Mouse (Mus musculus) ovary, adult 18-20 months (tissue): Measurements from ENCODE around the gene Slc50a1.

Experiments
- DNase-seq: peaks from one replicate; pipeline ENCODE4 v3.0.0; 2022; ENCODE audit warnings: low spot score, mixed read lengths

The Slc50a1 gene

DNA sequence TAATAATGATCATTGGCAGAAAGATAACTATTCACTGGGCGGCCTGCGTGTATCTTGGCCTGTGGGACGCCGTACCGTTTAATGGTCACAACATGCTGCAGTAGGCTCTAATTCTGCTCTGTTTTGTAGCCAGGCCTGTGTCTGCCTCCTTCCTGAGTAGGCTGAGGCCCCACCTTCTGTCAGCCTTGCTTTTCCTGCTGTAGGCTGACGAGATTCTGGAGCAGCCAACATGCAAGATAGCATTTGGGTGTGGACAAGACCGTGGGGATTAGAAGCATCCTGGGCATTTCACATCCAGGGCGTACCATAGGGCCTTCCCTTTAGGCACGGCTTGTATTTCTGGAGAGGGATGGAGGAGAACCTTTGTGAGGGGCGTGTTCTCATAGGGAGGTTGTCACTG is 8.0 kb downstream of the Slc50a1 start:
- no peak for DNase-seq

DNA sequence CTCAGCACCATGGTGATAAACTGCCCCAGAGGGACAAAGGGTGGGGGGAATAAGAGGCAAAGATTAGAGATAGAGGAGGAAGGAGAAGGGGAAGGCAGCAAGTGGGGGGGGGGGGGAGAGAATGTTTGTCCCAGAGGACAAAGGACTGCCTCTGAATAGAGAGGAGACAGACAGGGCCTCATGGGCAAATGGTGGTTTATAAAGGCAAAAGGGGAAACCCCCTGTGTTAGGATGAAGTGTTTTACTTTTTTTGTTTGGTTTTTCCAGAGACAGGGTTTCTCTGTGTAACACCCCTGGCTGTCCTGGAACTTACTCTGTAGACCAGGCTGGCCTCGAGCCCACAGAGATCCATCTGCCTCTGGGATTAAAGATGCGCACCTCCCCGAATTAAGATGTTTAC is 10.2 kb downstream of the Slc50a1 start:
- DNase-seq, result no peak

DNA sequence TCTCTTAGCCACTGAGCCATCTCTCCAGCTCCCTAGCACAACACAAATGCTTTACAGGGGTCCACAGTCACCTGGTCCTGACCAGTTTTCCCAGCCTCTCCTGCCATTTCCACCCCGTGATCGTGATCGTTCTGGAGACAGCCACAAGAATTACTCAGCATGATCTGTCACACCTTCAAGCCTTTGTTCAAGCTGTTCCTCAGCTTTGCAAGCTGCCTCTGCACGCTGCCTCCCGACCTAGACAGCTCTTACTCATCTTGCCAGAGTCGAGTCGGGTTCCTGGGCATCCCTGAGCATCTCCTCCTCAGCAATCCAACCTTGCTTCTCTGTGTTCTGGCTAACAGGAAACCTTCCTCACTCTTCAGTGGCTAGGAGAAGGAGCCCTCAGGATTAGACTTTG is 11.3 kb downstream of the Slc50a1 start, which contains the start of gene Dpm3:
Dpm3 (plus strand) TSS at position 283 of the 400 bp plus-strand sequence.
- DNase-seq, result no peak

DNA sequence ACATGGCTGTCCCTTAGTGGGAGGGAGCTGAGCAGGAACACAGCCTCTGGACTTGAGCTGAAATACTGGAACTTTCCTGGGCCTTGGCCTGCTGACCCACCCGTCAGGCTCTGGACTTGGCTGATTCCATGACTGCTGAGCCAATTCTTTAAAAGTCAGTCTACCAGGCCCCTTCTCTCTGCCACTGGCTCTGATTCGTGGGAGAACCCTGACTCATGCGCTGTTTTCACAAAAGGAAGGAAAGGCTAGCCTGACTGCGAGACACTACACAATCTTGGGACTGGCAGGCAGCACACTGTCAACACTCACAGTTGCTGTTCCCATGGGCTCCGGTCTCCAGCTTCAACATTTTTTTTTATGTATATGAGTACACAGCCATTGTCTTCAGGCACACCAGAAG is 14.2 kb downstream of the Slc50a1 start:
- DNase-seq, result no peak

DNA sequence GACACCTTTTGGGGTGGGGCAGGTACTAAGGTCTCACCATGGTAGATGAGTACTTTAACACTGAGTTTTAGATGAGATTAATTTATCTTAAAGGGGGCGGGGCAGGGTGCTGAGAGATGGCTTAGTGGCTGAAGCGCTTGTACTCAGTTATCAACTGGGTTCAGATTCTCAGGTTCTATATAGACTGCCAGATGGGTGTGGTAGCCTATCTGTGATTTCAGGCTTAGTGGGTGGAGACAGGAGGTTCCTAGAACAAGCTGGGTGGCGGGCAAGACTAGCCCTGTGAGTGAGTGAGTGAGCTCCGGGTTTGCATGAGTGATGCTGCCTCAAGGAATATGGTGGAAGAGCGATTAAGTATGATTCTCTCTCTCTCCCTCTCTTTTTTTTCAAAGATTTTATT is 15.4 kb downstream of the Slc50a1 start:
- no peak for DNase-seq

DNA sequence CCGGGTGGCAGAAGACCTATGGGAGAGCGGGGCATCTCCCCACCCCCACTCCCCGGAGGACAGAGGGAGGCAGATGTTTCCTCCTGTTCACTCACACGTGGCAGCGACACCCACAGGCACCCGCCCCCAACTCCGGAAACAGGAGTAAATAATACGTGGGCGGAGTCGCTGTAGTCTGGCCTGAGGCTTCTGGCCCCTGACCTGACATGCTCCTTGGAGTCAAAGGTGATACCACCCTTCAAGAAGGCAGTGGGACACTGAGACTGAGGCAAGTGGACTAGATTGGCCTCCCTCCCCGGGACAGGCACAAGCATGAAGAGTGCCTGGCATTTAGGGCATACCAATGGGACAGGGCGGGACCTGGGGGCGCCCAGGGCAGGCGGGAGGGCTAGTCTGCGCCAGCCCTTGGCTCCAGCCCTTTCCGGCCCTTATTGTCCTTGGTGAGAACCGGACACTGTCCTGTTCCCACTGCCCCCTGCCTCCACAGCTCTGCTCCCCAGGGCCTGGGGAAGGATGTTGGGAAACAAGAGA is 18.9 kb downstream of the Slc50a1 start:
- DNase-seq, result no peak

DNA sequence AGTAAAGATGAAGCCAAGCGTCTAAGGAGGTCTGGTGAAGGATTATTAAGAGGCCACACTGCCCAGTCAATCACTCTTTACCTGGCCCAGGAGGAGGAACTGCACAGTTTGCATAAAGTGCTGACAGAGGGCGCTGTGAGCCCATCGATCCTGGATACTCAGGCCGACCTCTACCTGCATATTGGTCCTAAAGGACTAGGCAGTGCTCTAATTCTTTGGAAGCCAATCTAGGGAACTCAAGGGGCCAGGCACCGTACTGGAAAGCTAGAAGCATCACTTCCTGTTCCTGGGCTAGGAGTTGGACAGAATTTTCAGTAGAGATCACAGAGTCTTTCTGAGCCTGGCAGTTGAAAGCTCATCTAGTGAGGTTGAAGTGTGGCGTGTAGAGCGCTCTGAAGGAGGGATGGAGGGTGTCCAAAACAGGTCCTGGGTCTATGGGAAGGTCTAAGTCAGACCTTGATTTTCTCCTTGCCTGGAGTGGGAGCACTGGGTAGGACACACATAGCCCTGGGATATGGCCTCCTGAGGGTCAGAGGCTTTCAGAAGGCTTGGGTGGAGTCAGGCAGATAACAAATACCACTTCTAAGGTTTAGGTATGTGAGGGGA is 19.8 kb downstream of the Slc50a1 start:
- DNase-seq, result no peak

DNA sequence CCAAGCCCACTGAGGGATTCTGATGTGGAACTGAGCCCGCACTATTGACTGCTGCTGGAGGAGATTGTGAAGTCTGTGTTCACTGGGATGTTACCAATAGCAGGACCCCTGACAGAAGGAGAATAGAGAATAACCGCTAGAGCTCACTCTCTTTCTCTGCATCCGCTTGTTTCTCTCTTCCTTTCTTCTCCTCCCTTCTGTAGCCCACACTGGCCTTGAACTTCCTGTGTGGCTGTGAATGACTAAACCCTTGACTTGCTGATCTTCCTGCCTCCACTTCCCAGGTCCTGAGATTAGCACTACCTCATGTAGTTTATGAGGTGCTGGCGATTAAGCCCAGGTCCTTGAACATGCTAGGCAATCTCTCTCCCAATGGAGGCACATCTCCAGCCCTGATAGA is 22.9 kb downstream of the Slc50a1 start:
- no peak for DNase-seq

DNA sequence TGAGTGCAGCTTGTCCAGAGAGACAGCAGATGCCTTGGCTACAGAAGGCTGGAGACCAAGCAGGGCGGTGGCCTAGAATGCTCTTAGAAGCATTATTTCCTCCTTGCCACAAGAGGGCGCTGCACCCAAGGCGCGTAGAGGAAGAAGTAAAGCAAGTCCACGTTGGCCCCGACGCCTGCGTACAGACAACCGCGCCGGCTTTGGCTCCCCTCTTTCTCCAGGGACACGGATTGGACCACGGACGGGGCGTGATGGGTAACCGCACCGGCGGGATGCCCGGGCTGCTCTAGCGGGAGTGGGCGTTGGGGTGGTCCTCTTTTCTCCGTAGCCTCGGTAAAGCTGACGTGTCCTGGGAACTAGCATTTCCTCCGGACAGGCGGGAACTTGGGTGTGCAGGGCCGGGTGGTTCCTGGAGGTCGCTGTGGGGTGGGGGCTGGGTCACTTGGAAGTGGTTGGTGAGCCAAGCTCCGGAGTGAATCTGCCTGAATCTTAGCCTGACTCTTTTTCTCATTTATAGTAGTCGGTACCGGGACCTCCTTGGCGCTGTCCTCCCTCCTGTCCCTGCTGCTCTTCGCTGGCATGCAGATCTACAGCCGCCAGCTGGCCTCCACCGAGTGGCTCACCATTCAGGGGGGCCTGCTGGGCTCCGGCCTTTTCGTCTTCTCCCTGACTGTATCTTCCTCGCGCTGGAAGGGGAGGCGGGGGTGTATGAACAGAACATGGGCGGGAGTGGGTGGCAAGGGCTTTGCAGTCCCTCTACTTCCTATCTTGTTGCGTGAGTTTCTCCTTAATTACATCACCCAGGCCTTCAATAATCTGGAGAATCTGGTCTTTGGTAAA is 23.9 kb downstream of the Slc50a1 start, which contains the start of gene Trim46:
Trim46 (minus strand) TSS at position 49 of the 840 bp plus-strand sequence.
- peak; percentile 83 for DNase-seq

DNA sequence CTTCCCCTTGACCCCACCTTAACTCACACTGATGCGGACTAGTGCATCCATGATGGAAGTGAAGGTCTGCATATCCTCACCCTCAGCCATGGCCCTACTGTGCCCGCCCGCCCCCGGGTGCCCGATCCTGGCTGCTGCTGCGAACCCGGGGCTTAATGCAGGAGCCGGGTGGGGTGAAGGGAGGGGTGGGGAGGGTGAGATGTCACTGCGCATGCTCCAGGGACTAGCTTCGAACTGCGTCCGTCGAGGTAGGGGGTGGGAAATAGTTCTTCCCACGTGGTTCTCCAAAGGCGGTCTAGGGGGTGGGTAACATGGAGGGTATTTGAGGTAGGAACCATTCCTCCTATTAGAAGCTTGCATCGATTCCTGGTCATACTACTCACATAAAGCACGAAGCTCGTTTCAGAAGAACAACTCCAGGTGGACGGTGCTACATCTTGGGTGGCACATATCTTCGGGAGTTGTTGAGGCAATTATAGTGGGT is 24.6 kb downstream of the Slc50a1 start, which contains the start of gene Krtcap2:
Krtcap2 (plus strand) TSS at position 279 of the 484 bp plus-strand sequence.
- DNase-seq, result no peak

DNA sequence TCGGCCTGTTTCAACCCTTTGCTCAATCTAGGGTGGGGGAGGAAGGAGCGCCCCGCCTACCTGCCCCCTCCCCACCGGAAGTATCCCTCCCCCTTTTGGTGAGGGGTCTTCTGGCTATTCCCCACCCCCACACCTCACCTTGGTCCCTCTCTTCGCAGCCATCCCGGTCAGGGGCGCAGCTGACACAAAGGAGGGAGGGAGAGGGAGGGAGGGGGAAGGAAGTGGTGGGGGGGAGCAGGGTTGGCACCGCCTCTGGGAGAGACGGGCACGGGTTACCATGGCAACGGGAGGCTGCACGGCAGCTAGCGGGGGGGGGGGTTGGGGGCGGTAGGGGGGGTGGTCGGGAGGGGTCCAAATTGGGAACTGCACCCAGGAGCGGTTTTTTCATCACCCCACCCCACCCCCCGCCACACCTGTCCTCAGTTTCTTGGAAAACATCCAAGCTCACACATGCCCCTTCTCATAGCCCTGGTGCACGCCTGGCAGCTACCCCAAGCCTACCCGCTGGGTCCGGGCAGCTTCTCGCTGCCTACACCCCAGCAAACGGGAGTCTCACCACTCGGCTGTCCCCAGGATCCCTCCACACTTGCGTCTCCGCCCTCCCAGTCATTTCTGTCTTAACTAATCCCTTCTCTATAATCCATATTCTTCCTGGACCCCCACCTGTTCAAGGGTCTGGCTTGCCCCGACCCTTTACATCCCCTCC is 25.2 kb downstream of the Slc50a1 start:
- DNase-seq, result no peak

DNA sequence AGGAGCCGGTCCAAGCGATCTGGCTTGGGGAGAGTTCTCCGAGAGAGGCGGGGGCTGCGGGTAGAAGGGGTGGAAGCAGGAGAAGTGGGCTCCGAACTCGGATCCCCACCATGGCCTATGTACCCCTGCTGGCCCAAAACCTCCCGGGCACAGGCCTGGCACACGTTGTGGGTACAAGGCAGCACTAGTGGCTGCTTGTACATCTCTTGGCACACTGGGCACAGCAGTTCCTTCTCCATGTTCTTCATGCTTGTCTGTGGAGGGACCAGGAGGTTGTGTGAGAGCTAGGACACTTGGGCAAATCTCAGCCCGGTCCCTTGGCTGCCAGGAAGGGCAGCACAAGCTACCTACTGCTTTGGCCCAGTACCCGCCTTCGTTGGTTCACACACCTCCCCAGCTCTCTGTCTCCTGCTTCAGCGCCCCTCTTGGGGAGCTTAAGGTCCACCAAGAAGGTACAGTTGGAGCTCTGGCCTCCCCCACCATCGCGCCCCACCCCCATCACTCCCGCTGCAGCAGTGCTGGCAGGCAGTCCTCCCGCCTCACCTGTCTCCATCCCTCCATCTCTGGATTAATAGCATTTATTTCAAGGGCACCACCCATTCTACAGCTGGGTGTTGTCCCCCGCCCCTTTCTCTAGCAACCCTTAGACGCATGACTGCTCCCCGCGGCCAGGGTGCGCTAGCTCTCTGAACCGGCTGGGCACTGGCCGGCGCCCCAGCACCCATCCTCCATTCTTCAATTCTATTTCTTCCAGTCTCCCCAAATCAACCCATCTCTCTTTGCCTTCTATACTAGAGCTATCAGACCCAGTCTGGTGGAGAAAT is 26.0 kb downstream of the Slc50a1 start:
- no peak for DNase-seq

DNA sequence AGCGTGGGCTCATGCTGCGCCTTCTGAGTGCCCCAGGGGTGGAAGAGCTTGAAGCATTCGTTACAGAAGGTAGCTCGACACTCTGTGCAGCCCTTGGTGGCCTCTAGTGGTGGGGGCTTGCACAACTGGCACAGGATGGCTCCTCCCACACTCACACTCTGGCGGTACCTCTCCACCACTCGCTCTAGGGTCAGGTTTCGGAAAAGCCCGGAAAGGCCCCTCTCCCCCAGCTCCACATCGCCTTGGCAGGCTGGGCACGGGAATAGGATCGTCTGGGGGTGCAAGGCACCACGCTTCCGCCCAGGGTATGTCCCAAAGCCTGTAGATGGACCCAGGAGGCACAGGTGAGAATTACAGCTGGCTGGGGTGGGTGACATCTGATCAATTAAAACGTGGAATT is 26.8 kb downstream of the Slc50a1 start:
- no peak for DNase-seq

DNA sequence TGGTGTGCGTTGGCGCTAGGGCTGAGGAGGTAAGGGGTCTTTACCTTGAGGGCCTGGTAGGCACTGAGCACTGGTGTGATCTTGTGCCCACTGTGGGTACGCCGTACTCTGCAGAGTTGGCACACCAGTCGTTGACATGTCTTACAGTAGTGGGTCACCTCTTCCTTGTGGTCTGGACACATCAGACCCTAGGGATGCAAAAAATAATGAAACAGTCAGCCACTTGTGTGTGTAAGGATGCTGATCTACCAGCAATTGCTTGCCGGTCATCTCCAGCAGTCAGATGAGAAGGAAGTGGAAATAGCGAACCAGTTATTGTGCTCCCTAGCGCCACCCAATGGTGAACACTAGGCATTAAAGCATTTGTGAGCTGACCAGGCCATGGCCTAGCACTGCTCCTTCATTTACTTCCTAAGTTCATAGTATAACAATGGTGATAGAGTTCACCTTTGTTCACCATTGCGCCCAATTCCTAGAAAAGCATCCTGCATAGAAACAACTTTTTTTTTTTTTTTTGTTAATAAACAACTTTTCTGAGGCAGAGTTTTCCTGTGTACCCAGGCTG is 28.0 kb downstream of the Slc50a1 start:
- DNase-seq, result no peak

DNA sequence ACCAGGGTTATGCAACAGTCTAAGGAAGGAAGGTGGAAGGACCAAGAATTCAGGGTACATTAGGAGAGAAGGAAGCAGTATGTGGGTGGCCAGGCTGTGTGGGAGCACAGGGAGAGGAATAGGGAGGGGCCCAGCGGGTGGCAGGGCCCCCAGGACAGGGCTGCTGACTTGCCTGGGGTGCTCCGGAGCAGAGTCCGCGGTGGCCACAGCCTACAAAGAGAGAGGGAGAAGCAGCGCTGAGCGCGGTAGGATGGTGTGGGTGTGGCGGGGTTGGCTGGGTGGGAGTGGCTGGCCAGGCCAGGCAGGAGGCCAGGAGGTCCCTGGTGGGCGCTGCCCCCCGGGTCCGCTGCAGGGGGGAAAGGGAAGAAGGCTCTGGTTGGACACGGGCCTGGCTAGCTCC is 31.9 kb downstream of the Slc50a1 start:
- DNase-seq, result no peak

DNA sequence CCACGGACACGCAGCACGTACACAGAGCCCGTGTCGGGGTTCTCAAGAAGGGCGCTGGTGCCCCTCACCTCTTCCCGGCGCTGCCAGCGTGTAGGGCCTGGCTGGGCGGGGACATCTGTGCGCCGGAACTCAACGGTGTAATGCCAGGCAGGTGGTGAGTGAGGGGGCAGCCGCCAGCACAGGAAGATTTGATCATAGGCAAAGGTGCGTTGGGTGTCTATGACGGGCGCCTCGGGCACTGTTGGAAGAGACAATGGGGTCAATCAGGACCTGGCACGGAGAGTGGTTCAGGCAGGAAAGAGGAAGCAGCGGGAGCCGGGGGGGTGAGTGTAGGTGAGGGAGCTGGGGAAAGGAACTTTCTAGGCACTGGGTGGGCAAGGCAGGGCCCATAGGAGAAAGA is 32.7 kb downstream of the Slc50a1 start:
- DNase-seq, result no peak

DNA sequence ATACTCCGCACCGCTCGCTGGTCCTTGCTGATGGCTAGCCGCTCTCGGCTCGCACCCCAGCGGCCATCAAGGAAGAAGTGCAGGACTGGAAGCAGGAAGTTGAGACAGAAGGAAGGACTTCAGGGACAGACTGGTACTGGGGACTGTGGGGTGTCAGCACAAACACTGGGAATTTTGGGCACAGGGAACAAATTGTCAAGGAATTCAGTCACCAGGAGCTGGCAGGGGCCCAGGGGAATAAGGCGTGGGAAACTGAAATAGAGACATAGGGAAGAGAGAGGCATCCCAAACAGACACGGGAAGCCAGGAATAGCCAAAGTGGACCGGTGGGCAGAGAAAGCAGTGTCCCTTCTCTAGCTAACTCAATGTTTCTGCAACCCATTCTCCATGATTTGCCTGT is 33.9 kb downstream of the Slc50a1 start:
- DNase-seq, result no peak

DNA sequence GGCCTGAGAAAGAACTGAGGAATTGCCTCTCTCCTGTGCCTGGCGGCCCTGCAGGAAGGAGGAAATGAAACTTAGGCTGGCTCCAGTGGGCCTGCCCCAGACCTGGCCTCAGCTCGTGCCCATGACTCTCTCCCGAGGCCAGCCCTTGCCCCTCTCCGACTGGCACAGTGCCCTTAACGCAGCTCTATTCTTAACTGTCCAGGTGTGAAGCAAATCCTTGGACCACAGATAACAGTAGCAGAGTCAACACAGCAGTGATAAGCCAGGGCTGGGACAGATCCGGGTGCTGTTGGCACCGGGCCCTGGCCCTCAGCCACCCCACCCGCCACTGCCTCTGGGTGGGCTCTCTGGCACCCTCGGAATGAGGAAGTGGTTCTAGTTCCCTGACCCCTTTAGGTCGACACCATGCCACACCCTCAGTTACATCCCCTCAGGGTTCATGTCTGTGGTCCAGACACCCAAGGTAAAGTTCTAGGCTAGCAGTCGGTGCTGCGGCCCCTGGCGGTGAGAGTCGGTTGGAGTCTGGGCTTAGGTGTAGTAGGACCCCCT is 36.7 kb downstream of the Slc50a1 start:
- no peak for DNase-seq

DNA sequence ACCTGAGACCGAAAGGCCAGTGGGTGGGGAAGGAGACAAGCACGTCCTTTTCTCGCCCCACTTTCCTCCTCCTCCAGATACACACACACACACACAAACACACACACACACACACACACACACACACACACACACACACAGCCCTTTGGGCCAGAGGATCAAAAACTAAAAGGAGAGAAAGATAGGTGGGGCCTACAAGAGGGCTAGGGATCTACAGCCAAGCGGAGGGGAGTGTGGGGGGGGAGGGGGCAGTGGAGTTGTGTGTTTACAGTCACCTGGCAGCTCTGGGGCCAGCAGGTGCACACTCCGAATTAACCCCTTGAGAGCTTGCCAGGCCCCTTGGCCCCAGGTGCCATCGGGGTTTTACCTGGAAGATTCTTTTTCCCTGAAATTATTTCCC is 37.8 kb downstream of the Slc50a1 start:
- no peak for DNase-seq

DNA sequence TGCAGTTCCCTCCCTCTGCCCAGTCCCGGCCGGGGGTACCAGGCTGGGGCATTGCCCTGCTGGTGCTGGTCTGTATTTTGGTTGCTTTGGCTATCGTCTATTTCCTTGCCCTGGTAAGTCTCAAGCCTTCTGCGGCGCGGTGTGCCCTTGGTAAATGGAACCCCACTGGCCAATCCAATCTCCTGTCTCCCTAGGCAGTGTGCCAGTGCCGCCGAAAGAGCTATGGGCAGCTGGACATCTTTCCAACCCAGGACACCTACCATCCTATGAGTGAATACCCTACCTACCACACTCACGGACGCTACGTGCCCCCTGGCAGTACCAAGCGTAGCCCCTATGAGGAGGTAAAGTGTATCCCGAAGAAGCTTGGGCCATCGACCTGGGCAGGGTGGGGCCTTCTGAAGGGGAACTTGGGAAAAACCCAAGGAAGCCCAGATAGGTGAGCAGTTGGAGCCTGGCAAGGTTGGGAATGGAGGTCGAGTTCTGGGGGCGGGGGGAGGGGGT is 38.5 kb downstream of the Slc50a1 start:
- no peak for DNase-seq

DNA sequence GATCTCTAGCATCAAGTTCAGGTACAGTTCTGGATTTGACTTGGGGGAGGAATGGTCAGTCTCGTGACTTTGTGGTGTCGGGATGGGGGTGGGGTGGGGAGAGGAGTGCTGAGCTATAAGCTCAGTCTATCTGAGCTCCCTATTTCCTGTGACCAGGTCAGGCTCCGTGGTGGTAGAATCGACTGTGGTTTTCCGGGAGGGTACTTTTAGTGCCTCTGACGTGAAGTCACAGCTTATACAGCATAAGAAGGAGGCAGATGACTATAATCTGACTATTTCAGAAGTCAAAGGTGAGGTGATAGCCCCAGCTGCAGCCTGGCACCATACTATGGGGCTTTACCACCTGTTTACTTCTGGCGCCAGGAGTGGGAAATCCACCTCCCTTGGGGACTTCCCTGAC is 39.0 kb downstream of the Slc50a1 start:
- no peak for DNase-seq
